Mouse (Mus musculus) kidney, postnatal 14 days (tissue): Measurements from ENCODE around the gene Shtn1.
A peak's percentile ranks its signal among the peaks of the same experiment; 100 is the strongest.

Source experiments
- DNase-seq: peaks from one replicate; pipeline ENCODE4 v3.0.0; 2022; ENCODE audit warnings: mixed read lengths

Gene Shtn1

GRCm38 (mm10) chr19:59075472-59076101, at the start of gene Shtn1:
Shtn1 (minus strand) TSS chr19:59076100.
- DNase-seq: peak; percentile 68

DNA sequence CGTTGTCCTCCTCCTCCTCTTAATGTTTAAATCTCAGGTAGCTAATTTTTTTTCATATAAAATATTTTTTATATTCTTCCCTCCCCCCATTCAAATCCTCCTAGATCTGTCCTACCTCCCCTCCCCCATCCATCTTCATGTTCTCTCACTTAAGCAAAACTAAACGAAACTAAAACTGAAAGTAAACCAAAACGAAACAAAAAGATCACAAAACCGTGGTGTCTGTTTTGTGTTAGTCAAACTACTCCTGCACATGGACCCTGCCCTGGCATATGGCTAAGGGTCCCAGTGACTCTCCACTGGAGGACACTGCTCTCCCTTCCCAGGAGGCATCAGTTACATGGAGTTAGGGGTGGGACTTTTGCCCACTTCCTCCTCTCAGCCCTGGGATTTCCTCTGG, 38.3 kb upstream of the Shtn1 start:
- DNase-seq: no peak

DNA sequence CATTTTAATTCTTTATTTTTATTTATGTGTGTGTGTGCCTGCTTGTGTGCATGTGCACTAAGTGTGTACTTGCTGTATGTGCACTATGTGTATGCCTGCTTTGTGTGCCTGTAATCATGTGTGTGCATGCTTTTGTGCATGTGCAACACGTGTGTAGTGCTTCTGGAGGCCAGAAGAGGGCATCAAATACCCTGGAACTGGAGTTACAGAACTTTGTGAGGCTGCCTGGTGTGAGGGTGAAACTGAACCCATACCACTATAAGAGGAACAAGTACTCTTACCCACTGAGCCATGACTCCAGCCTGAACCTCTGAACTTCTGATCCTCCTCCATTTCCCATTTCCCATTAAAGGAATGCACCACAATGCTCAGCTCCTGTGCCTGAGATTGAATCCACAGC, 34.0 kb upstream of the Shtn1 start:
- DNase-seq: no peak

DNA sequence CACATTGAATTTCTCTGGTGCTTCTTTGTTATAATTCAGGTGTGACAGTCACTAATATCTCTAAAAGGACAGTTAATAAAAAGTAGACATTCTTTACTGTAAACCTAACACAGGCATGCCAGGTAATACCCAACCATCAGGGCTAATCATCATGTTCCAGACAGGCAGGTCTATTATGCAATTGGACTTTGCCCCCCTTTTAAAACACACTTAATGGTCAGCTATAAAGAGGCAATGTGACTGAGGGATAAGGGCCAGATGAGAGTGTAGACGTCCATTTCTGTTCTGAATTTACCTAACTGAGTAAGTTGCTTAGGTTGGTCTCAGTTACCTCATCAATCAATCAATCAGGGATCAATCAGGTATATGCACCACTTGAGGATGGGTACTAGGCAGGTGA, 22.4 kb upstream of the Shtn1 start:
- no peak for DNase-seq

DNA sequence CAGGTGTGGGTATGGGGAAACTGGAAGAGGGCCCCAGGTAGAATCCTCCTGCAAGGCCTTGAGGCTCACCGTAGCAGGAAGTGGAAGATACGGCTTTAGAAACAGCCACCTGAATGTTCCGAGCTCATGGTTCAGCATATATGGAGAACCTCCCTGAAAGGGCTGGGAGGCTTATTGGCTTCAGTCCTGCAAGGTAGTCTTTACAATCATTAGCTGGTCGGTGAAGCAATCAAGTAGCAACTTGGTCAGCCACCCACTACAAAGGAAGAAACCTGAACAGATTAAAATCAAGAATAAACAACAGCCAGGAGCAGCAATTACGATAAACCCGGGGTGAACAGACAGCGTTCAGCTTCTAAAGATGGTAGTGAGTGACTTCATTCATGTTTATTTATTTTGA, 16.4 kb upstream of the Shtn1 start:
- no peak for DNase-seq

DNA sequence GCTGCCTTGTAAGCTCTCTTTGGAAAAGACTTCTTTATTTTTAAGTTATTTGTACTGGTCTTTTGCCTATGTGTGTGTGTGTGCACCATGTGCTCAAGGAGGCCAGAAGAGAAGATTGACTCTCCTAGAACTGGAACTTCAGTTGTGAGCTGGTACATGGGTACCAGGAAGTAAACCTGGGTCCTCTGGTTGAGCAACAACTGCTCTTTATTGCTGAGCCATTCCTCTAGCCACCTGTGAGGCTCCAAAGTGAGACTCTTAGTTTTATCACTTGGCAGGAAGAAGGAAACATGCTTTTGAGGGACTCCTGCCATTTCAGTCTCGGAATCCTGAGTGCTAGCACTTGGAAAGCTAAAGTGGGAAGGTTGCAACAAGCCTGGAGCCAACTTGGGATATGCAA, 14.4 kb upstream of the Shtn1 start:
- no peak for DNase-seq

GRCm38 (mm10) chr19:59084296-59084695, 8.4 kb upstream of the Shtn1 start:
- no peak for DNase-seq

- no peak for DNase-seq
Measured at GRCm38 (mm10) chr19:59076131-59076530, 231 bp upstream of the Shtn1 start.

GRCm38 (mm10) chr19:59074841-59075471, 944 bp downstream of the Shtn1 start:
- DNase-seq: peak; percentile 14

- DNase-seq: no peak
Measured at GRCm38 (mm10) chr19:59074381-59074780, 1.5 kb downstream of the Shtn1 start.

GRCm38 (mm10) chr19:59073006-59073405, 2.9 kb downstream of the Shtn1 start:
- DNase-seq: no peak

- DNase-seq: no peak
Measured at GRCm38 (mm10) chr19:59071979-59072378, 3.9 kb downstream of the Shtn1 start.

DNA sequence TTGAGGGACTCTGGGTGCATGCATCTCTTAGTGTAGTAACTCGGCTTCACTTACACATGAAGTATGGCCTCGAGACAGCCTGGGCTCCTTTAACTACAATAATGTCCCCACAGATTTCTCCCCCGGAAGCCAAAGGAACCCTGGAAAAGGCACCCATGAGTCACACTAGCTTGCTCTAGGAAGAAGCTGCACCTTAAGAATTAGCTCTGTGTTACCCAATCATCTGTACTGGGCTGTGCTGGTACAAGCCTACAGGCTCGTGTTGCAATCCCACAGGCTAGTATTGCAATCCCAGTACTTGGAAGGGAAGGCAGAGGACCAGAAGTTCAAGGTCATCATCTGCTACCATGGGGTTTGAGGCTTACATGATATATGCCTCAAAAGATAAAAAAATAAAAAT, 4.5 kb downstream of the Shtn1 start:
- no peak for DNase-seq

DNA sequence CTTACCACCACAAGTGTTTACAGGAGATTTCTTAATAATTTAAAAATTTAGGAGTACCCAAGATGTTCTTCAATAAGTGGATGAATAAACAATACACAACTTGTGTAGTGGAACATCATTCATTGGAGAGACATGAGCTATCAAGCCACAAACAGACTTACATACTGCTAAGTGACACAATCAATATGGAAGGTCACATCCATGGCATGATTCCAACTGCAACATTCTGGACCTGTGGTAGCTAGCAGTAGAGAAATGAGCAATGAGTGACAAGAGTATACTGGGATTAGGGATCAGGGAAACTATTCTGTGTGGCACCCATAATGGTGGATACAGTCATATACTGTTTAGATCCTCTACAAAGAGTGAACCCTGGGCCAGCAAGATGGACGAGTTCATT, 8.2 kb downstream of the Shtn1 start:
- DNase-seq: no peak

- DNase-seq: no peak
Measured at GRCm38 (mm10) chr19:59066670-59067069, 9.2 kb downstream of the Shtn1 start.

DNA sequence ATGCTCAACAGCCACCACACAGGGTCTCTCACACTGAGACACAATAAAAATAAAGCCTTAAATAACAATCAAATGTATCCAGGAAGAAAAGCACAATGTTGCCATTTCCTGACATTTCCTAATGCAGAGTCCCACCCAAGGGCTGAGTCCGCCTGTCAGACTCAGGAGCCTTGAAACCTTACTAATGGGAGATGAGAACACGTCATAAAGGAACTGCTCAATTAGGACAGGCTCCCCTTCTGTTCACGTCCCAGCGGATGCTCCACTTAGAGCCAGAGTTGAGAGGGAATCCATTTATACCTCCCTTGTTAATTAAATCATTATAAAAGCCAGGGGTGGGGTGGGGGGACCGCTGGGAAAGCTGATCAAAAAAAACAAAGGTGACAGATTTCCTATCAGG, 9.8 kb downstream of the Shtn1 start:
- no peak for DNase-seq

GRCm38 (mm10) chr19:59064616-59065015, 11.3 kb downstream of the Shtn1 start:
- no peak for DNase-seq

DNA sequence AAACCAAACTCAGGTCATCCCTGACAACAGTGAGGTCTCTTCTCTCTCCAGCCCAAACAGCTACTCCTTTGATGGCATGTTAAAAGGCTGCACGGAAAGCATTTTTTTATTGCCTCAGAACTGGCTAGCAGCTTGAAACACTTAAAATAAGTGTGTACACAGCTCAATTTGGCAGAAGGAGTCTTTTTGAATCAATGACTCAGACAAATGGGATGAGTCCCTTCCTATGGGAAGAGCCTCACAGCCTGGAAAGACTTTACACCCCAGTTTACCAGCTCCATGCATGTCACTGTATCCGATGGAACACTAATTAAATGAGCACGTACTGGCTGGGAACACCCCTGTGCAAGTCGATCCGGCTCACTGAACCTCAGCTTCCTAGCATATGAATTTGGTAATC, 12.3 kb downstream of the Shtn1 start:
- DNase-seq: no peak

GRCm38 (mm10) chr19:59058105-59058504, 17.8 kb downstream of the Shtn1 start:
- DNase-seq: no peak

DNA sequence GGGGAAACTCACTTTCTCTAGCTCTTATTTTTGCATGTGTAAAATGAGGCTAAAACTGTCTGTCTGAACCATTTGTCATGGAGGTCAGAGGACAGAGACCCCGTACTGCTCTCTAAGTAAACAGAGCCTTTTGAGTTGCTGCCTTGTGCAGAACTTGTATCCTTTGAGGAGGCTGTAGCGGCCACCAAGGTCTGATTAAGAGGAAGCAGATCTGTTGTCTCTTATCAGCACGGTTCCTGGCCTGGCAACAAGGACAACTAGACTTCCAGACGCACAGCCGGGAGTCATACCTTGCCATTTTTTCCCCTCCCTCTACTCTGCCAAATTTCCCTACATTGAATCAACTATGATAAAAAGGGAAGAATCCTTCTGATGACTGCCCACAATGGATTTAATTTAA, 18.5 kb downstream of the Shtn1 start:
- no peak for DNase-seq

- no peak for DNase-seq
Measured at GRCm38 (mm10) chr19:59054632-59054951, 21.3 kb downstream of the Shtn1 start.

DNA sequence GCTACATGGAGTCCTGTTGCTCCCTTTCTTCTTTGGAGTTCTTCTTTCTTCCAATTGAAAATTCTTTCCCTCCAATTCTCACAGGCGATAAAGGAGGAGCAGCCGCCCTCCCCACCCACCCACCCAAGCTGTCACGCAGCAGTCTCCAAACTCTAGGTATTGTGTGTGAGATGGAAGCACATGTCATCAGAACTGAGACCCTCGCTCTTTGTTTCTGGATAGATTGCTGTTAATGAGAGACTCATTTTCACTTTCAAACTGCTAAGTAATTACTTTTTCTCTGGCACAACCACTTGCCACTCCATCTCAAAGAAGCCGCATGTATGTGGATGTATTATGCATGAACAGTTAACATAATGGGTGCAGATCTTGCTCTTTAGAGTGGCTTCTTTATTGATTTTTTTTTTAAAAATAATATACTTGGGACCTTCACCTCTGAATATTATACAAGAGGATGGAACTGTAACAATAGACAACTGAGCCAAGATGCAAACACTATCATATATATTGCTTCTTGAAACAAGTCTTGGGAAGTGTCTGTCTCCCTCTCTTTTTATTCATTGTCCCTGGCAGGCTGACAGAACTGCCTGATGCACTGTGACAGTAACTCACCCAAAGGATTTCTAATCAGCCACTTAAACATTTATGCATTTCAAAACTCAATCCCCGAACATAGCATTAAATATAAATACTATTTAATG, 21.8 kb downstream of the Shtn1 start:
- no peak for DNase-seq

- DNase-seq: no peak
Measured at GRCm38 (mm10) chr19:59052783-59053490, 23.0 kb downstream of the Shtn1 start.

- no peak for DNase-seq
Measured at GRCm38 (mm10) chr19:59052053-59052452, 23.8 kb downstream of the Shtn1 start.
